Mouse (Mus musculus) cortical plate, adult 2 months (tissue): ENCODE data around the gene Lamc1. TPM values are rescaled to one million over a fixed set of nuclear protein-coding genes. Genes with fewer than 3 reads are reported as not detected.

Experiments
- H3K27ac ChIP-seq: fragments of 200-500 bp; 2 replicates; pipeline ENCODE4 v1.5.1; 2012; ENCODE audit warnings: low read length, control low read depth, inconsistent platforms; ENCODE audit not compliant: insufficient read depth
- H3K4me1 ChIP-seq: fragments of 200-500 bp; 2 replicates; pipeline ENCODE4 v1.6.1; 2011; ENCODE audit warnings: low read length; ENCODE audit not compliant: control insufficient read depth, insufficient read depth
- H3K4me3 ChIP-seq: fragments of 200-500 bp; 2 replicates; pipeline ENCODE4 v1.5.1; 2011; ENCODE audit warnings: mild to moderate bottlenecking, low read length, control low read depth; ENCODE audit not compliant: insufficient read depth
- CTCF ChIP-seq: fragments of 200-500 bp; IDR thresholded peaks from 2 replicates; pipeline ENCODE4 v1.5.1; 2011; ENCODE audit warnings: mild to moderate bottlenecking, control low read depth, low read length; ENCODE audit not compliant: insufficient read depth; ENCODE audit errors: extremely low read depth
- POLR2A ChIP-seq: fragments of 200-500 bp; IDR thresholded peaks from 2 replicates; pipeline ENCODE4 v1.6.1; 2011; ENCODE audit warnings: mild to moderate bottlenecking, low read length, control low read depth; ENCODE audit not compliant: insufficient read depth; ENCODE audit errors: extremely low read depth
- polyA plus RNA-seq: library from polyadenylated mRNA; depleted of rRNA; stranded (reverse); fragments of >200 nt; gene quantifications from 2 replicates; pipeline ENCODE4 v1.2.3, GENCODE M21; 2012; rRNA removed

The Lamc1 gene
- polyA plus RNA-seq, 1 experiment: 23.2 TPM

- TF ChIP-seq CTCF (no peak), POLR2A (no peak)
These were observed 151.8 kb downstream of the Lamc1 start for GRCm38 (mm10) chr1:153180586-153181289.

GRCm38 (mm10) chr1:153180160-153180559, 152.4 kb downstream of the Lamc1 start:
- H3K4me3 ChIP-seq: no peak overlapping the region
- H3K4me1 ChIP-seq: peaks cover 1% of the 10 kb centered on the region; the same call in 1 of the 2 replicates
- no peak for TF ChIP-seq POLR2A
- TF ChIP-seq CTCF: no peak
- H3K27ac ChIP-seq: no peak overlapping the region; the same call in 1 of the 2 replicates

More at GRCm38 (mm10) chr1:153180586-153181289, 151.8 kb downstream of the Lamc1 start:
- H3K4me1 ChIP-seq: peaks cover 1% of the 10 kb centered on the region; the same call in 1 of the 2 replicates
- H3K27ac ChIP-seq: no peak overlapping the region
- H3K4me3 ChIP-seq: no peak overlapping the region

- TF ChIP-seq POLR2A (no peak), CTCF (no peak)
- H3K4me3 ChIP-seq: no peak overlapping the region
- H3K4me1 ChIP-seq: no peaks in the 10 kb centered on the region
- no peak overlapping the region for H3K27ac ChIP-seq
These were observed 157.8 kb downstream of the Lamc1 start for GRCm38 (mm10) chr1:153174801-153175200.

- no peak overlapping the region for H3K27ac ChIP-seq
- H3K4me1 ChIP-seq: no peaks in the 10 kb centered on the region
- no peak overlapping the region for H3K4me3 ChIP-seq
- no peak for TF ChIP-seq CTCF
- TF ChIP-seq POLR2A: no peak
These were observed 159.3 kb downstream of the Lamc1 start for GRCm38 (mm10) chr1:153173276-153173675.

GRCm38 (mm10) chr1:153172291-153172731, 160.3 kb downstream of the Lamc1 start:
- Histone ChIP-seq H3K4me1 (no peaks in the 10 kb centered on the region), H3K27ac (no peak overlapping the region), H3K4me3 (no peak overlapping the region)
- TF ChIP-seq POLR2A: no peak
- no peak for TF ChIP-seq CTCF

GRCm38 (mm10) chr1:153171011-153171410, 161.6 kb downstream of the Lamc1 start:
- Histone ChIP-seq H3K4me1 (no peaks in the 10 kb centered on the region), H3K4me3 (no peak overlapping the region), H3K27ac (no peak overlapping the region)
- TF ChIP-seq POLR2A (no peak), CTCF (no peak)

Other genes starting within 250 kb of the Lamc1 start
- 8.1 and 11.0 TPM in 2 replicates for gene Lamc2, start 146.3 kb downstream of the Lamc1 start, polyA plus RNA-seq
- gene Shcbp1l, start 92.4 kb upstream of the Lamc1 start, polyA plus RNA-seq: 3.5 and 4.2 TPM in 2 replicates
- 46.6 and 47.2 TPM in 2 replicates for gene Dhx9, start 154.9 kb upstream of the Lamc1 start, polyA plus RNA-seq
- 3.3 and 3.5 TPM in 2 replicates for gene Npl, start 217.3 kb upstream of the Lamc1 start, polyA plus RNA-seq